Mouse (Mus musculus) limb, embryonic 14.5 days (tissue): ENCODE measurements at regions not wholly inside any gene's neighbourhood (a gene's known extent, or its start where the extent isn't known, plus 50 kb on each side); places are given as distances from the start of the nearest gene placed in this dataset.

Source experiments
- ATAC-seq: fragments of 200-750 bp; cut with Nextera tagmentation; 2 replicates; pipeline ENCODE4 v1.8.0; 2017; ENCODE audit warnings: low read depth, moderate number of reproducible peaks, moderate TSS enrichment; ENCODE audit not compliant: low FRiP score
- DNase-seq: peaks from one replicate; pipeline ENCODE4 v3.0.0-alpha.2; 2015; ENCODE audit warnings: low spot score
- H3K27ac ChIP-seq: fragments of 300-500 bp; sonication (generic); replicated peaks from 2 replicates; pipeline ENCODE4 v1.5.1; 2014; ENCODE audit warnings: low read depth, mild to moderate bottlenecking, low read length, moderate library complexity, mixed read lengths
- H3K27me3 ChIP-seq: fragments of 300-500 bp; sonication (generic); 2 replicates; pipeline ENCODE4 v1.6.1; 2014; ENCODE audit warnings: low read length, mixed read lengths; ENCODE audit not compliant: control insufficient read depth, insufficient read depth
- H3K36me3 ChIP-seq: fragments of 300-500 bp; sonication (generic); 2 replicates; pipeline ENCODE4 v1.6.1; 2014; ENCODE audit warnings: mild to moderate bottlenecking, low read length, moderate library complexity, mixed read lengths; ENCODE audit not compliant: control insufficient read depth, insufficient read depth
- H3K4me1 ChIP-seq: fragments of 300-500 bp; sonication (generic); 2 replicates; pipeline ENCODE4 v1.6.1; 2014; ENCODE audit warnings: antibody characterized with exemption, low read length, mixed read lengths; ENCODE audit not compliant: control insufficient read depth, insufficient read depth
- H3K4me2 ChIP-seq: fragments of 300-500 bp; sonication (generic); replicated peaks from 2 replicates; pipeline ENCODE4 v1.6.1; 2014; ENCODE audit warnings: low read depth, mild to moderate bottlenecking, low read length, moderate library complexity; ENCODE audit not compliant: severe bottlenecking
- H3K4me3 ChIP-seq: fragments of 300-500 bp; sonication (generic); replicated peaks from 2 replicates; pipeline ENCODE4 v1.5.1; 2014; ENCODE audit warnings: low read length
- H3K9ac ChIP-seq: fragments of 300-500 bp; sonication (generic); 2 replicates; pipeline ENCODE4 v1.6.1; 2014; ENCODE audit warnings: mild to moderate bottlenecking, low read depth, low read length, moderate library complexity; ENCODE audit not compliant: severe bottlenecking
- H3K9me3 ChIP-seq: fragments of 300-500 bp; sonication (generic); 2 replicates; pipeline ENCODE4 v1.6.1; 2016; ENCODE audit warnings: low read length; ENCODE audit not compliant: control insufficient read depth
- POLR2A ChIP-seq: fragments of 200-500 bp; IDR thresholded peaks from 2 replicates; pipeline ENCODE4 v1.8.0; 2012; ENCODE audit warnings: inconsistent platforms, mild to moderate bottlenecking, moderate library complexity, borderline replicate concordance; ENCODE audit not compliant: insufficient read depth, insufficient read length; ENCODE audit errors: extremely low read depth
- WGBS: fragments of 180-500 bp; shearing (Covaris S2); extraction: QIAGEN DNeasy Blood & Tissue Kit; methylation state at CpG from one replicate; pipeline ENCODE4 v1.1.7; 2014; 5-methylcytosine and 5-hydroxymethylcytosine counted together

- H3K36me3 ChIP-seq, result no peaks in the 10 kb centered on the region
- no peak for TF ChIP-seq POLR2A
- whole genome bisulfite sequencing, result 49% methylated on average over 2 of the region's 2 CpGs
- no peak overlapping the region for H3K4me2 ChIP-seq
- H3K27ac ChIP-seq, result no peak overlapping the region
- DNase-seq, result no peak
- H3K9me3 ChIP-seq, result no peaks in the 10 kb centered on the region
- H3K4me1 ChIP-seq, result no peaks in the 10 kb centered on the region; the same call in 1 of the 2 replicates
- no peak for ATAC-seq
- no peaks in the 10 kb centered on the region for H3K27me3 ChIP-seq
- H3K9ac ChIP-seq, result no peak overlapping the region
- H3K4me3 ChIP-seq, result no peak overlapping the region
Observed at GRCm38 (mm10) chr8:60310136-60310535, 192.9 kb downstream of the Gm10283 start.

GRCm38 (mm10) chr8:60301282-60301681 lies 201.7 kb downstream of the Gm10283 start:
- no peaks in the 10 kb centered on the region for H3K36me3 ChIP-seq
- no peaks in the 10 kb centered on the region for H3K9me3 ChIP-seq
- no peaks in the 10 kb centered on the region for H3K4me1 ChIP-seq
- no peak for DNase-seq
- no peak for ATAC-seq
- TF ChIP-seq POLR2A, result no peak
- H3K27ac ChIP-seq, result no peak overlapping the region
- no peak overlapping the region for H3K4me3 ChIP-seq
- H3K9ac ChIP-seq, result no peak overlapping the region
- H3K4me2 ChIP-seq, result no peak overlapping the region
- H3K27me3 ChIP-seq, result no peaks in the 10 kb centered on the region
- WGBS, result 32% methylated on average over 7 of the region's 7 CpGs

DNA sequence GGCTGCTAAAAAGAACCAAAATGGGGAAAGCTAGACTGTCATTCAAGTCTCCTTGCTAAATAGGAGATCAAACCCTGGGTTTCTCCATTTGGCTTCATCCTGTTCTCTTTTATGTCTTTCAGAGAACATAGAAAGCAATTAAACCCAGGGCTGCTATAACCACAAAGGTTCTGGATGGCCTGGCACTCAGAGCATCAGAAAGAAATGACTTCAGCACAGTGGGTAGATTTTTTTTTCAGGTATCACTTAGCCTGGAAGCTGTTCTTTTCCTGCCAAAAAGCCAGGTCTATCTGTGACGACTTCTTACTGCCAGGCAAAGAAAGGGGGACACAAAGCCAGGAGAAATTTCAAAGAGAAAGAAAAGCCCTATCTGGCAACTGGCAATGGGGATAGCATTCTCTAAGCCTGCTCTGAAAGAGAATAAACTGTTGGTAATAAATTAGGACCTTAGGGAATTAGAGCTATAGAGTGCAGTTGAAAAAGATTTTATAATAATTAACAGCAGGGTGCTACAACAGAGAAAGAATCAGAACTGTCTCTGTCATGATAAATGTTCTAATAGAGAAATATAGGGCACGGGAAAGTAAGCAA lies 225.7 kb downstream of the Gm10283 start:
- no peaks in the 10 kb centered on the region for H3K27me3 ChIP-seq
- H3K27ac ChIP-seq, result no peak overlapping the region
- no peak overlapping the region for H3K9ac ChIP-seq
- no peaks in the 10 kb centered on the region for H3K4me1 ChIP-seq
- no peaks in the 10 kb centered on the region for H3K9me3 ChIP-seq
- H3K4me3 ChIP-seq, result no peak overlapping the region
- DNase-seq (no peak), ATAC-seq (no peak)
- H3K4me2 ChIP-seq, result no peak overlapping the region
- H3K36me3 ChIP-seq, result no peaks in the 10 kb centered on the region
- no peak for TF ChIP-seq POLR2A
- WGBS, result 45% methylated on average over 2 of the region's 2 CpGs

DNA sequence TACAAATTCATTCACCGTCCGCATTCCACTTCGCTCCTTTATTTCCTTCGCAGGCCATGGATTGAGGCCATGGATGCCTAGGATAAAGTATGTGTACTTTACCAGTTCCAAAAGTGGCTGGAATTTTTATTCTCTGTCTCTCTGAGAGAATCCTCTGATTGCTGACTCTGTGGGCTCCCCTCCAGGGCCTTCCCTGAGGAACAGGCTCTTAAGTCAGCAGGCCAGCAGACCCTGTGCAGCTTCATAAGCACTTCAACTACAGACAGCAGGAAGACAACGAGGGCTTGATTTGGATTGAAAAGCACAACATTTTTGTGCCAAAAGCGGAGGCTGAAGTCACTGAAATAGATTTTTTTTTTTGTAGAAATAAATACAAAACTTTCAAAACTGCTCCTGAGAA lies 252.7 kb downstream of the Gm10283 start:
- Histone ChIP-seq H3K4me1 (no peaks in the 10 kb centered on the region), H3K9me3 (no peaks in the 10 kb centered on the region), H3K4me2 (no peak overlapping the region), H3K4me3 (no peak overlapping the region), H3K36me3 (no peaks in the 10 kb centered on the region), H3K27me3 (no peaks in the 10 kb centered on the region), H3K9ac (no peak overlapping the region), H3K27ac (no peak overlapping the region)
- ATAC-seq, result 0 out of 2 replicates have a peak, but pooled peaks have one; percentile 6
- DNase-seq, result peak; percentile 42
- no peak for TF ChIP-seq POLR2A
- WGBS, result 63% methylated on average over 6 of the region's 6 CpGs

- no peaks in the 10 kb centered on the region for H3K4me1 ChIP-seq
- no peak overlapping the region for H3K27ac ChIP-seq
- no peak overlapping the region for H3K9ac ChIP-seq
- H3K4me3 ChIP-seq, result no peak overlapping the region
- H3K27me3 ChIP-seq, result no peaks in the 10 kb centered on the region
- TF ChIP-seq POLR2A, result no peak
- DNase-seq, result no peak
- 50% methylated on average over 2 of the region's 2 CpGs for WGBS
- no peaks in the 10 kb centered on the region for H3K9me3 ChIP-seq
- no peak overlapping the region for H3K4me2 ChIP-seq
- H3K36me3 ChIP-seq, result no peaks in the 10 kb centered on the region
- ATAC-seq, result no peak; the same call in 1 of the 2 replicates
Observed at GRCm38 (mm10) chr8:60249704-60250103, 253.3 kb downstream of the Gm10283 start.

- TF ChIP-seq POLR2A, result no peak
- Histone ChIP-seq H3K27ac (no peak overlapping the region), H3K4me2 (no peak overlapping the region), H3K36me3 (no peaks in the 10 kb centered on the region), H3K9me3 (no peaks in the 10 kb centered on the region), H3K9ac (no peak overlapping the region), H3K4me1 (no peaks in the 10 kb centered on the region), H3K4me3 (no peak overlapping the region), H3K27me3 (no peaks in the 10 kb centered on the region)
- no peak for ATAC-seq
- DNase-seq, result no peak
Observed at GRCm38 (mm10) chr8:60247601-60248000, 255.4 kb downstream of the Gm10283 start.
